In the genomic region with DNA sequence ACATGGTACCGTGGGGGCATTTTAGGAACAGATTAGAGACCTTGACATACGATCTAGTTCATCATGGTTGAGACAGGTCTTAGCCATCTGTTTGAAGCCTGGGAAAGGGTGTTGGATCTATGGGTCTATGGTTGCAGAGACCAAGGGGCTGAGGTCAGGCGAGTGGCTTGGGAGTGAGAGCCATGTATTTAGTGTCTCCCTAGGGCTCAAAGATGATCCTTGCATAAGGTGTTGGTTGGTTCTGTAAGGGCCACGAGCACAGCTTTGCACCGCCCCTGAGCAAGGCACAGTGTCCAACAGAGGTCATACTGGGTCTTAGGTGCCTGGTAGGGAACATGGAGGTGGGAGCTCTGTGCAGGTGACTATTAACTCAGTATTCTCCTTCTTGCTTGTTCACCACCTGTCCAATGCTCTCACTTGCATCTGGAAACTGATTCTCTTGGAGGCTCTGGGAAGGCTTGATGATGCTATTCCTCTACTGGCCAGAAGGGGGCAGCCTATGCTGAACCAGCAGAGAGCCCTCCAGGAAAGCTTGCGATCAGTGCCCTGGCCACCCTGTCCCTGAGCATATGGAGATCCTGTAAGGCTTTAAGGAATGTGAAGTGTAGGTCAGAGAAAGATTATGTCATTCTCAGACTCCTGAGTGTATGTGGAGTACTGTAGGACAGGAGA, we compare ENCODE assay signal across 8 mouse cellular contexts. TPM values are rescaled to one million over a fixed set of nuclear protein-coding genes. Genes with fewer than 3 reads are reported as not detected.
DNase-seq lines count a peak whose midpoint lies in the region; ATAC-seq and TF ChIP-seq lines count a peak whose summit lies in the region.

No protein-coding gene starts in this region.

- no peak overlapping the region for H3K27ac ChIP-seq in bone marrow, adult 2 months (ENCODE audit: control insufficient read depth, insufficient read depth, low read depth, low read length, poor library complexity)
- peak overlapping the region; percentile 88 for H3K27ac ChIP-seq in embryonic facial prominence, embryonic 13.5 days
- peak overlapping the region; percentile 57 for H3K27ac ChIP-seq in heart, embryonic 11.5 days (ENCODE audit: low read depth, low read length)
- peak overlapping the region; percentile 31; the same call in 1 of the 2 replicates for H3K27ac ChIP-seq in kidney, embryonic 14.5 days (ENCODE audit: low read depth, low read length)
- peak overlapping the region; percentile 81 for H3K27ac ChIP-seq in limb, embryonic 14.5 days (replicated peaks; ENCODE audit: low read depth, low read length)

- 50% methylated on average over 6 of the region's 6 CpGs for WGBS in bone marrow, adult 2 months
- WGBS in embryonic facial prominence, embryonic 13.5 days, result 53% methylated on average over 6 of the region's 6 CpGs
- 49% methylated on average over 6 of the region's 6 CpGs for WGBS in heart, embryonic 11.5 days (ENCODE audit: insufficient replicate concordance)
- WGBS in kidney, embryonic 14.5 days, result 54% methylated on average over 6 of the region's 6 CpGs
- 42% methylated on average over 6 of the region's 6 CpGs for WGBS in limb, embryonic 14.5 days

- peak; percentile 86 for TF ChIP-seq CTCF in E14TG2a.4 (conservative IDR thresholded peaks at IDR 0.05; ENCODE audit: low read length)
- TF ChIP-seq CTCF in bone marrow, adult 2 months (IDR thresholded peaks at IDR 0.05; ENCODE audit: control insufficient read depth, insufficient read depth, low read length), result peak; percentile 78

- no peak for TF ChIP-seq POLR2A in bone marrow, adult 2 months (IDR thresholded peaks at IDR 0.05; ENCODE audit: borderline replicate concordance, control insufficient read depth, low read depth, low read length)
- TF ChIP-seq POLR2A in limb, embryonic 14.5 days (IDR thresholded peaks at IDR 0.05; ENCODE audit: borderline replicate concordance, extremely low read depth, insufficient read depth, insufficient read length), result no peak

- peaks cover 38% of the 10 kb centered on the region for H3K4me1 ChIP-seq in E14TG2a.4 (replicated peaks; ENCODE audit: low read depth, low read length)
- no peaks in the 10 kb centered on the region for H3K4me1 ChIP-seq in bone marrow, adult 2 months (ENCODE audit: control insufficient read depth, insufficient read depth, low read length)
- H3K4me1 ChIP-seq in embryonic facial prominence, embryonic 13.5 days, result peaks cover 69% of the 10 kb centered on the region
- H3K4me1 ChIP-seq in heart, embryonic 11.5 days (ENCODE audit: control insufficient read depth, insufficient read depth, low read length), result peaks cover 10% of the 10 kb centered on the region
- 0 out of 2 replicates have a peak, but pooled peaks cover 9% of the 10 kb centered on the region for H3K4me1 ChIP-seq in kidney, embryonic 14.5 days (ENCODE audit: control insufficient read depth, insufficient read depth, low read length)
- H3K4me1 ChIP-seq in limb, embryonic 14.5 days (ENCODE audit: control insufficient read depth, insufficient read depth, low read length), result peaks cover 34% of the 10 kb centered on the region

- peak overlapping the region; percentile 83 for H3K4me2 ChIP-seq in embryonic facial prominence, embryonic 13.5 days
- peak overlapping the region; percentile 73 for H3K4me2 ChIP-seq in heart, embryonic 11.5 days
- H3K4me2 ChIP-seq in kidney, embryonic 14.5 days (replicated peaks; ENCODE audit: low read depth, low read length), result peak overlapping the region; percentile 74; the same call in 1 of the 2 replicates
- peak overlapping the region; percentile 81 for H3K4me2 ChIP-seq in limb, embryonic 14.5 days (replicated peaks; ENCODE audit: low read depth, low read length, severe bottlenecking)

- no peak for ATAC-seq in embryonic facial prominence, embryonic 13.5 days (ENCODE audit: insufficient number of reproducible peaks, insufficient read depth, low FRiP score, low TSS enrichment, low read depth)
- no peak for ATAC-seq in heart, embryonic 11.5 days (replicated peaks; ENCODE audit: insufficient number of reproducible peaks, low FRiP score, low TSS enrichment)
- peak; percentile 29 for ATAC-seq in kidney, embryonic 14.5 days (ENCODE audit: low FRiP score, low TSS enrichment)
- ATAC-seq in limb, embryonic 14.5 days (ENCODE audit: low FRiP score, low read depth), result peak; percentile 42; the same call in 1 of the 2 replicates
- peak; percentile 55 for ATAC-seq in monocyte, adult 5-6 weeks (replicated peaks; ENCODE audit: insufficient number of reproducible peaks, low FRiP score, low TSS enrichment, poor library complexity, severe bottlenecking)

- peaks cover 76% of the 10 kb centered on the region for H3K27me3 ChIP-seq in E14TG2a.4 (ENCODE audit: insufficient read depth, low read length)
- peaks cover 5% of the 10 kb centered on the region; the same call in 1 of the 2 replicates for H3K27me3 ChIP-seq in embryonic facial prominence, embryonic 13.5 days
- peaks cover 25% of the 10 kb centered on the region for H3K27me3 ChIP-seq in heart, embryonic 11.5 days (ENCODE audit: control insufficient read depth, insufficient read depth, low read length)
- peaks cover 6% of the 10 kb centered on the region; the same call in 1 of the 2 replicates for H3K27me3 ChIP-seq in kidney, embryonic 14.5 days (ENCODE audit: control insufficient read depth, insufficient read depth, low read length)
- no peaks in the 10 kb centered on the region for H3K27me3 ChIP-seq in limb, embryonic 14.5 days (ENCODE audit: control insufficient read depth, insufficient read depth, low read length)

- DNase-seq in limb, embryonic 14.5 days (ENCODE audit: low spot score), result peak; percentile 81
- peak; percentile 50 for DNase-seq in thymus, postnatal 0 days (ENCODE audit: low spot score)

- no peak overlapping the region for H3K9ac ChIP-seq in embryonic facial prominence, embryonic 13.5 days
- H3K9ac ChIP-seq in heart, embryonic 11.5 days (ENCODE audit: low read depth, low read length), result no peak overlapping the region
- H3K9ac ChIP-seq in kidney, embryonic 14.5 days (ENCODE audit: low read depth, low read length), result no peak overlapping the region
- peak overlapping the region; percentile 72; the same call in 1 of the 2 replicates for H3K9ac ChIP-seq in limb, embryonic 14.5 days (ENCODE audit: low read depth, low read length, severe bottlenecking)

- H3K9me3 ChIP-seq in E14TG2a.4 (ENCODE audit: low read length), result no peaks in the 10 kb centered on the region
- no peaks in the 10 kb centered on the region for H3K9me3 ChIP-seq in embryonic facial prominence, embryonic 13.5 days
- H3K9me3 ChIP-seq in heart, embryonic 11.5 days (replicated peaks; ENCODE audit: control insufficient read depth, low read length), result no peaks in the 10 kb centered on the region
- H3K9me3 ChIP-seq in kidney, embryonic 14.5 days (ENCODE audit: control insufficient read depth, low read length), result no peaks in the 10 kb centered on the region
- no peaks in the 10 kb centered on the region for H3K9me3 ChIP-seq in limb, embryonic 14.5 days (ENCODE audit: control insufficient read depth, low read length)

- H3K4me3 ChIP-seq in E14TG2a.4 (replicated peaks; ENCODE audit: low read length), result no peak overlapping the region
- H3K4me3 ChIP-seq in bone marrow, adult 2 months (replicated peaks; ENCODE audit: control insufficient read depth, low read depth, low read length), result no peak overlapping the region
- H3K4me3 ChIP-seq in embryonic facial prominence, embryonic 13.5 days, result peak overlapping the region; percentile 54
- no peak overlapping the region for H3K4me3 ChIP-seq in heart, embryonic 11.5 days (ENCODE audit: low read depth, low read length)
- no peak overlapping the region for H3K4me3 ChIP-seq in kidney, embryonic 14.5 days (ENCODE audit: low read length)
- H3K4me3 ChIP-seq in limb, embryonic 14.5 days (replicated peaks; ENCODE audit: low read length), result peak overlapping the region; percentile 55

- H3K36me3 ChIP-seq in E14TG2a.4 (ENCODE audit: insufficient read depth, low read length), result no peaks in the 10 kb centered on the region
- no peaks in the 10 kb centered on the region for H3K36me3 ChIP-seq in embryonic facial prominence, embryonic 13.5 days
- no peaks in the 10 kb centered on the region for H3K36me3 ChIP-seq in heart, embryonic 11.5 days (ENCODE audit: control insufficient read depth, insufficient read depth, low read length)
- H3K36me3 ChIP-seq in kidney, embryonic 14.5 days (ENCODE audit: control insufficient read depth, insufficient read depth, low read length), result no peaks in the 10 kb centered on the region
- H3K36me3 ChIP-seq in limb, embryonic 14.5 days (ENCODE audit: control insufficient read depth, insufficient read depth, low read length), result no peaks in the 10 kb centered on the region

RNA-seq across cellular contexts. Expression of gene Eln, which starts 1.0 kb away (rescaled TPM):
- 4.6 and 6.2 TPM in 2 replicates for polyA plus RNA-seq in bone marrow, adult 2 months (2011; ENCODE audit: insufficient read depth, insufficient read length, low replicate concordance, missing spikeins)
- polyA plus RNA-seq in embryonic facial prominence, embryonic 13.5 days (2015; fragmentation: Nextera tagmentation; extraction: Ambion mirVana), result 81.1 and 93.0 TPM in 2 replicates
- 24.3 and 27.7 TPM in 2 replicates for polyA plus RNA-seq in heart, embryonic 11.5 days (2014; fragmentation: Nextera tagmentation; extraction: Ambion mirVana)
- polyA plus RNA-seq in kidney, embryonic 14.5 days (2014; fragmentation: Nextera tagmentation; extraction: Ambion mirVana), result 7.7 and 9.5 TPM in 2 replicates
- polyA plus RNA-seq in limb, embryonic 14.5 days (2012; rRNA removed), result 249 and 296 TPM in 2 replicates
- 115 and 121 TPM in 2 replicates for polyA plus RNA-seq in limb, embryonic 14.5 days (2014; fragmentation: Nextera tagmentation; extraction: Ambion mirVana)
- not detected in 3 replicates for total RNA-seq in monocyte, adult 5-6 weeks (2017)
- polyA plus RNA-seq in thymus, postnatal 0 days (2015; fragmentation: Nextera tagmentation; extraction: Ambion mirVana), result 12.4 and 96.1 TPM in 2 replicates

RNA-seq across cellular contexts. Expression of gene Limk1, which starts 59.7 kb away (rescaled TPM):
- 5.9 and 8.6 TPM in 2 replicates for polyA plus RNA-seq in bone marrow, adult 2 months (2011; ENCODE audit: insufficient read depth, insufficient read length, low replicate concordance, missing spikeins)
- 11.6 and 11.9 TPM in 2 replicates for polyA plus RNA-seq in embryonic facial prominence, embryonic 13.5 days (2015; fragmentation: Nextera tagmentation; extraction: Ambion mirVana)
- 2.6 and 3.3 TPM in 2 replicates for polyA plus RNA-seq in heart, embryonic 11.5 days (2014; fragmentation: Nextera tagmentation; extraction: Ambion mirVana)
- polyA plus RNA-seq in kidney, embryonic 14.5 days (2014; fragmentation: Nextera tagmentation; extraction: Ambion mirVana), result 6.7 and 9.1 TPM in 2 replicates
- polyA plus RNA-seq in limb, embryonic 14.5 days (2012; rRNA removed), result 31.9 and 40.2 TPM in 2 replicates
- polyA plus RNA-seq in limb, embryonic 14.5 days (2014; fragmentation: Nextera tagmentation; extraction: Ambion mirVana), result 8.6 and 9.3 TPM in 2 replicates
- 5.1 to 31.9 TPM (median 6.9 TPM) in 3 replicates for total RNA-seq in monocyte, adult 5-6 weeks (2017)
- 2.8 and 3.8 TPM in 2 replicates for polyA plus RNA-seq in thymus, postnatal 0 days (2015; fragmentation: Nextera tagmentation; extraction: Ambion mirVana)

Comparison
In these comparisons a context has a peak if more than half of its experiments do, and no peak if none do; other contexts are left out.
1. H3K4me3 ChIP-seq: peak in embryonic facial prominence, embryonic 13.5 days (single experiment) and limb, embryonic 14.5 days (single experiment); none in E14TG2a.4 (single experiment), bone marrow, adult 2 months (single experiment), heart, embryonic 11.5 days (single experiment) and kidney, embryonic 14.5 days (single experiment).
2. ATAC-seq: peak in kidney, embryonic 14.5 days (single experiment), limb, embryonic 14.5 days (single experiment) and monocyte, adult 5-6 weeks (single experiment); none in embryonic facial prominence, embryonic 13.5 days (single experiment) and heart, embryonic 11.5 days (single experiment).
3. Peak in every context shown above with its lines, with median percentiles within 50 percentile points of each other: H3K4me2 ChIP-seq.